Mouse (Mus musculus) olfactory bulb, adult 2 months (tissue): ENCODE measurements around the gene Kcnq5.

ENCODE experiments used
- CTCF ChIP-seq: fragments of 200-500 bp; IDR thresholded peaks from 2 replicates; pipeline ENCODE4 v1.5.1; 2012; ENCODE audit warnings: low read depth, mild to moderate bottlenecking, low read length, moderate library complexity; ENCODE audit not compliant: insufficient read depth
- POLR2A ChIP-seq: fragments of 200-500 bp; IDR thresholded peaks from 2 replicates; pipeline ENCODE4 v1.6.1; 2012; ENCODE audit warnings: mild to moderate bottlenecking, low read depth, low read length, moderate library complexity; ENCODE audit not compliant: insufficient read depth

- no peak for TF ChIP-seq CTCF
- TF ChIP-seq POLR2A = no peak
Measured at GRCm38 (mm10) chr1:21431666-21432065, 530.1 kb downstream of the Kcnq5 start.
